Mouse (Mus musculus) CH12.LX (cell line): ENCODE data around the gene Kcnb1. TPM values are rescaled to one million over a fixed set of nuclear protein-coding genes. Genes with fewer than 3 reads are reported as not detected.

Experiments
- DNase-seq: peaks from one replicate; pipeline ENCODE4 v3.0.0-alpha.2; 2013; ENCODE audit errors: extremely low read depth
- H3K27ac ChIP-seq: 2 replicates; pipeline ENCODE4 v1.5.1; 2012; ENCODE audit warnings: low read depth, mild to moderate bottlenecking, control low read depth, moderate library complexity; ENCODE audit not compliant: insufficient read depth
- H3K27me3 ChIP-seq: replicated peaks from 2 replicates; pipeline ENCODE3; 2012; ENCODE audit warnings: inconsistent platforms
- H3K36me3 ChIP-seq, 2 experiments: replicated peaks in 1 of 2; 2 replicates each; pipeline versions ENCODE3 to v1.6.1; 2012; ENCODE audit warnings: inconsistent platforms in 1 of 2, low read length in 1 of 2, mild to moderate bottlenecking in 1 of 2, mixed read lengths in 1 of 2, moderate library complexity in 1 of 2; ENCODE audit not compliant: control insufficient read depth in 1 of 2, insufficient read depth in 1 of 2
- H3K4me1 ChIP-seq, 2 experiments: 2 replicates each; pipeline ENCODE4 v1.6.1; 2012; ENCODE audit warnings: inconsistent platforms in 1 of 2, moderate library complexity in 1 of 2; ENCODE audit not compliant: insufficient read depth in 2 of 2, control insufficient read depth in 1 of 2
- H3K4me2 ChIP-seq: 2 replicates; pipeline ENCODE4 v1.6.1; 2012; ENCODE audit warnings: low read depth, mild to moderate bottlenecking, control low read depth; ENCODE audit not compliant: poor library complexity, insufficient read depth, severe bottlenecking
- H3K4me3 ChIP-seq, 3 experiments: fragments of 150-350 bp in 1 of 3; sonication (generic) in 1 of 3; replicated peaks in 1 of 3; 2 replicates each; pipeline versions ENCODE3 to v1.5.1; 2011 to 2012; ENCODE audit warnings: low read depth in 2 of 3, low read length in 2 of 3, mild to moderate bottlenecking in 2 of 3, moderate library complexity in 2 of 3, control low read depth in 1 of 3, improper control_type of control experiment in 1 of 3, inconsistent platforms in 1 of 3, mixed read lengths in 1 of 3; ENCODE audit not compliant: poor library complexity in 1 of 3
- H3K79me2 ChIP-seq: replicated peaks from 2 replicates; pipeline ENCODE4 v1.6.1; 2012; ENCODE audit warnings: mild to moderate bottlenecking, moderate library complexity; ENCODE audit not compliant: control insufficient read depth, poor library complexity, insufficient read depth, severe bottlenecking; ENCODE audit errors: extremely low read depth
- H3K9ac ChIP-seq: 2 replicates; pipeline ENCODE4 v1.6.1; 2012; ENCODE audit warnings: low read depth, mild to moderate bottlenecking, control low read depth, moderate library complexity; ENCODE audit not compliant: insufficient read depth
- H3K9me3 ChIP-seq: replicated peaks from 2 replicates; pipeline ENCODE3; 2012; ENCODE audit warnings: low read length, inconsistent platforms, mixed read lengths
- CHD1 ChIP-seq: IDR thresholded peaks from 2 replicates; pipeline ENCODE4 v1.6.1; 2012; ENCODE audit warnings: low read depth, low read length, improper control_type of control experiment, inconsistent platforms
- CTCF ChIP-seq, 2 experiments: IDR thresholded peaks in 1 of 2; conservative IDR thresholded peaks in 1 of 2; 2 replicates each; pipeline ENCODE4 v1.5.1; 2011 to 2012; ENCODE audit warnings: low read depth in 2 of 2, low read length in 2 of 2, improper control_type of control experiment in 1 of 2, inconsistent platforms in 1 of 2, mild to moderate bottlenecking in 1 of 2, moderate library complexity in 1 of 2
- EP300 ChIP-seq: IDR thresholded peaks from 2 replicates; pipeline ENCODE4 v1.6.1; 2011; ENCODE audit warnings: low read length, improper control_type of control experiment
- HCFC1 ChIP-seq: IDR thresholded peaks from 2 replicates; pipeline ENCODE4 v1.6.1; 2012; ENCODE audit warnings: low read depth, mild to moderate bottlenecking, inconsistent platforms, low read length, improper control_type of control experiment
- IRF4 ChIP-seq: IDR thresholded peaks from 2 replicates; pipeline ENCODE4 v1.6.1; 2014; ENCODE audit warnings: low read depth, mild to moderate bottlenecking, inconsistent platforms, low read length, improper control_type of control experiment
- JUN ChIP-seq: IDR thresholded peaks from 2 replicates; pipeline ENCODE4 v1.6.1; 2011; ENCODE audit warnings: low read depth, mild to moderate bottlenecking, low read length, improper control_type of control experiment, moderate library complexity; ENCODE audit not compliant: insufficient read depth
- JUND ChIP-seq: conservative IDR thresholded peaks from 2 replicates; pipeline ENCODE4 v1.6.1; 2011; ENCODE audit warnings: low read depth, low read length, improper control_type of control experiment
- KAT2A ChIP-seq: IDR thresholded peaks from 2 replicates; pipeline ENCODE4 v1.6.1; 2012; ENCODE audit warnings: low read length, improper control_type of control experiment, inconsistent platforms; ENCODE audit not compliant: insufficient replicate concordance
- MAFK ChIP-seq: IDR thresholded peaks from 2 replicates; pipeline ENCODE4 v1.6.1; 2011; ENCODE audit warnings: low read length, improper control_type of control experiment; ENCODE audit not compliant: insufficient replicate concordance
- MAX ChIP-seq: IDR thresholded peaks from 2 replicates; pipeline ENCODE4 v1.6.1; 2011; ENCODE audit warnings: low read length, improper control_type of control experiment
- MAZ ChIP-seq: IDR thresholded peaks from 2 replicates; pipeline ENCODE4 v1.6.1; 2012; ENCODE audit warnings: low read depth, mild to moderate bottlenecking, inconsistent platforms, low read length, improper control_type of control experiment, moderate library complexity
- MXI1 ChIP-seq: IDR thresholded peaks from 2 replicates; pipeline ENCODE4 v1.6.1; 2011; ENCODE audit warnings: mild to moderate bottlenecking, low read depth, low read length, improper control_type of control experiment
- MYC ChIP-seq: IDR thresholded peaks from 2 replicates; pipeline ENCODE4 v1.6.1; 2011; ENCODE audit warnings: low read depth, mild to moderate bottlenecking, improper control_type of control experiment, low read length
- NELFE ChIP-seq: IDR thresholded peaks from 2 replicates; pipeline ENCODE4 v1.6.1; 2011; ENCODE audit warnings: low read depth, low read length, improper control_type of control experiment
- NRF1 ChIP-seq: IDR thresholded peaks from 2 replicates; pipeline ENCODE4 v1.6.1; 2014; ENCODE audit warnings: low read depth, mild to moderate bottlenecking, inconsistent platforms, low read length, improper control_type of control experiment, moderate library complexity
- POLR2A ChIP-seq: IDR thresholded peaks from 2 replicates; pipeline ENCODE4 v1.6.1; 2011; ENCODE audit warnings: low read depth, mild to moderate bottlenecking, improper control_type of control experiment, low read length
- RAD21 ChIP-seq: IDR thresholded peaks from 2 replicates; pipeline ENCODE4 v1.6.1; 2011; ENCODE audit warnings: low read depth, mild to moderate bottlenecking, low read length, improper control_type of control experiment, moderate library complexity
- SIN3A ChIP-seq: IDR thresholded peaks from 2 replicates; pipeline ENCODE4 v1.6.1; 2012; ENCODE audit warnings: low read length, improper control_type of control experiment, inconsistent platforms
- SMC3 ChIP-seq: IDR thresholded peaks from 2 replicates; pipeline ENCODE4 v1.6.1; 2011; ENCODE audit warnings: low read depth, low read length, improper control_type of control experiment
- TBP ChIP-seq: conservative IDR thresholded peaks from 2 replicates; pipeline ENCODE4 v1.6.1; 2011; ENCODE audit warnings: low read depth, low read length, improper control_type of control experiment
- TCF12 ChIP-seq: IDR thresholded peaks from 2 replicates; pipeline ENCODE4 v1.6.1; 2014; ENCODE audit warnings: low read depth, mild to moderate bottlenecking, inconsistent platforms, low read length, improper control_type of control experiment
- UBTF ChIP-seq: IDR thresholded peaks from 2 replicates; pipeline ENCODE4 v1.6.1; 2012; ENCODE audit warnings: low read depth, mild to moderate bottlenecking, inconsistent platforms, low read length, improper control_type of control experiment, moderate library complexity
- USF1 ChIP-seq: IDR thresholded peaks from 2 replicates; pipeline ENCODE4 v1.6.1; 2014; ENCODE audit warnings: low read depth, mild to moderate bottlenecking, inconsistent platforms, low read length, improper control_type of control experiment
- USF2 ChIP-seq: conservative IDR thresholded peaks from 2 replicates; pipeline ENCODE4 v1.6.1; 2011; ENCODE audit warnings: low read depth, low read length, improper control_type of control experiment
- ZC3H11A ChIP-seq: IDR thresholded peaks from 2 replicates; pipeline ENCODE4 v1.6.1; 2012; ENCODE audit warnings: low read depth, mild to moderate bottlenecking, inconsistent platforms, low read length, improper control_type of control experiment
- ZKSCAN1 ChIP-seq: IDR thresholded peaks from 2 replicates; pipeline ENCODE4 v1.6.1; 2012; ENCODE audit warnings: low read depth, inconsistent platforms, low read length, improper control_type of control experiment, borderline replicate concordance
- dilution Hi-C: fragments of 300-500 bp; cut with MboI; formaldehyde crosslinking; loops from 2 replicates; pipeline ENCODE4 v1.14.3; 2020; ENCODE audit warnings: low sequenced_read_pairs; ENCODE audit not compliant: extremely low pct_unique_long_range_greater_than_20kb, extremely low pct_ligation_motif_present
- in situ Hi-C: fragments of 300-500 bp; cut with MboI; formaldehyde crosslinking; loops from 3 replicates; pipeline ENCODE4 v1.14.3; 2019; ENCODE audit warnings: low sequenced_read_pairs, low pct_ligation_motif_present, low pct_unique_long_range_greater_than_20kb, mixed read lengths
- polyA plus RNA-seq: library from polyadenylated mRNA; unstranded; fragments of >175 nt; gene quantifications from 2 replicates; pipeline ENCODE4 v1.2.1, GENCODE M21; 2012; ENCODE audit warnings: low read depth; ENCODE audit not compliant: insufficient read length
- total RNA-seq, 2 experiments: library from RNA; depleted of rRNA; stranded (reverse); fragments of 300-350 nt in 1 of 2; fragments of >200 nt in 1 of 2; gene quantifications; 2 replicates each; pipeline ENCODE4 v1.2.3; 2012 to 2014

Kcnb1 gene
- total and polyA plus RNA-seq, 3 experiments = 2.5 to 6.6 (median 5.1) TPM

GRCm38 (mm10) chr2:167222152-167222551 lies 32.2 kb upstream of the Kcnb1 start:
- no peaks in the 10 kb centered on the region for H3K9me3 ChIP-seq
- DNase-seq = peak; percentile 86
- TF ChIP-seq RAD21 (peak; percentile 93), ZC3H11A (peak; percentile 65), TCF12 (no peak), CTCF (conservative IDR thresholded peaks at IDR 0.05 in 1 of 2, IDR thresholded peaks at IDR 0.05 in 1 of 2; ENCODE audit: low read depth in 2 of 2, low read length in 2 of 2) (peak; percentile 62 to 99; a peak in 3 of 4 replicates), SMC3 (peak; percentile 91), IRF4 (no peak)
- TF ChIP-seq, all 38 proteins: peak for 4
- peaks cover 2 to 25% of the 10 kb centered on the region in 2 experiments; a peak in 2 of 4 replicates for H3K4me1 ChIP-seq
- peak overlapping the region in 2 of 3 experiments; percentile 64 to 66 for H3K4me3 ChIP-seq
- peak overlapping the region; percentile 48; the same call in 1 of the 2 replicates for H3K4me2 ChIP-seq
- no peaks in the 10 kb centered on the region for H3K79me2 ChIP-seq
- H3K36me3 ChIP-seq = peaks cover 3 to 32% of the 10 kb centered on the region in 2 experiments
- peaks cover 5% of the 10 kb centered on the region for H3K27me3 ChIP-seq
- H3K9ac ChIP-seq = no peak overlapping the region
- H3K27ac ChIP-seq = no peak overlapping the region
- in situ Hi-C loops = loop anchor here (5.0 kb wide), 1 partner anchor 55 kb away; no protein-coding TSS in a partner anchor
- dilution Hi-C loops = no loop called here

- Histone ChIP-seq H3K4me3 (peak overlapping the region; percentile 57 to 66 (median 64)), H3K36me3 (peaks cover 9 to 40% of the 10 kb centered on the region in 2 experiments), H3K27ac (peak overlapping the region; percentile 5; the same call in 1 of the 2 replicates), H3K4me2 (peak overlapping the region; percentile 48; the same call in 1 of the 2 replicates), H3K9ac (no peak overlapping the region), H3K4me1 (peaks cover 8 to 25% of the 10 kb centered on the region in 2 experiments; a peak in 3 of 4 replicates), H3K27me3 (peaks cover 4% of the 10 kb centered on the region), H3K9me3 (no peaks in the 10 kb centered on the region)
- dilution Hi-C loops (no loop called here), in situ Hi-C loops (loop anchor here (5.0 kb wide), 1 partner anchor 56 kb away; no protein-coding TSS in a partner anchor)
- peak; percentile 69 for DNase-seq
- TF ChIP-seq SIN3A (no peak), MAX (peak; percentile 52; the same call in 1 of the 2 replicates), TBP (peak; percentile 27; the same call in 1 of the 2 replicates), NELFE (no peak), POLR2A (peak; percentile 45; the same call in 1 of the 2 replicates), MYC (0 out of 2 replicates have a peak, but pooled peaks have one; percentile 50), JUND (no peak), HCFC1 (peak; percentile 71), TCF12 (no peak), USF1 (no peak), CHD1 (no peak), JUN (no peak), ZC3H11A (no peak), USF2 (no peak), ZKSCAN1 (no peak), EP300 (no peak), MAFK (no peak), RAD21 (no peak; the same call in 1 of the 2 replicates), MXI1 (peak; percentile 45; the same call in 1 of the 2 replicates), MAZ (no peak), UBTF (no peak), KAT2A (no peak), NRF1 (no peak)
- TF ChIP-seq, all 38 proteins: peak for 6
- H3K79me2 ChIP-seq = no peaks in the 10 kb centered on the region
Observed at GRCm38 (mm10) chr2:167221159-167221845, 31.3 kb upstream of the Kcnb1 start.
